Mouse (Mus musculus) spleen, adult 2 months (tissue): ENCODE data around the gene Ubl5.

ENCODE experiments used
- CTCF ChIP-seq: fragments of 200-500 bp; IDR thresholded peaks from 2 replicates; pipeline ENCODE4 v1.5.1; 2011; ENCODE audit warnings: mild to moderate bottlenecking, inconsistent platforms; ENCODE audit not compliant: insufficient read depth, insufficient read length, insufficient replicate concordance; ENCODE audit errors: extremely low read depth
- POLR2A ChIP-seq: fragments of 200-500 bp; IDR thresholded peaks from 2 replicates; pipeline ENCODE4 v1.6.1; 2011; ENCODE audit warnings: low read depth, low read length, inconsistent platforms

DNA sequence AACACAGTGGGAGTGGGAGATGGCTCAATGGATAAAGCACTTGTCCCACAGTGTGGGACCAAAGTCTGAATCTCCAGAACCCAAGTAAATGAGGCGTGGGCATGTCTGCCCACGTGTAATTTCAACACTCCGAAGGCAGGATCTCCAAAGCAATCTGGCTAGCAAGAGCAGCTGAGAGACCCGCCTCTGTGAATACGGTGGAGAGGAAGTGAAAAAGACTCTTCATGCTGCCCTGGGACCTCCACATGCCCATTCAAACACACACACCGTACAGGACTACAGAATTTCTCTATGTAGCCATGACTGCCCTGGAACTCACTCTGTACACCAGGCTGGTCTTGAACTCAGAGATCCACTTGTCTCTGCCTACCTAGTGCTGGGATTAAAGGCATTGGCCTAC, 41.4 kb upstream of the Ubl5 start:
- TF ChIP-seq POLR2A (no peak), CTCF (no peak)
